Mouse (Mus musculus) mammary gland, adult 2 months (tissue): ENCODE measurements around the gene Trit1. TPM values are rescaled to one million over a fixed set of nuclear protein-coding genes. Genes with fewer than 3 reads are reported as not detected.

Experiments
- polyA plus RNA-seq: library from polyadenylated mRNA; depleted of rRNA; stranded (reverse); fragments of >200 nt; gene quantifications from 2 replicates; pipeline ENCODE4 v1.2.3, GENCODE M21; 2012; ENCODE audit warnings: low replicate concordance; rRNA removed

The Trit1 gene
- polyA plus RNA-seq: 7.5 and 9.3 TPM in 2 replicates

DNA sequence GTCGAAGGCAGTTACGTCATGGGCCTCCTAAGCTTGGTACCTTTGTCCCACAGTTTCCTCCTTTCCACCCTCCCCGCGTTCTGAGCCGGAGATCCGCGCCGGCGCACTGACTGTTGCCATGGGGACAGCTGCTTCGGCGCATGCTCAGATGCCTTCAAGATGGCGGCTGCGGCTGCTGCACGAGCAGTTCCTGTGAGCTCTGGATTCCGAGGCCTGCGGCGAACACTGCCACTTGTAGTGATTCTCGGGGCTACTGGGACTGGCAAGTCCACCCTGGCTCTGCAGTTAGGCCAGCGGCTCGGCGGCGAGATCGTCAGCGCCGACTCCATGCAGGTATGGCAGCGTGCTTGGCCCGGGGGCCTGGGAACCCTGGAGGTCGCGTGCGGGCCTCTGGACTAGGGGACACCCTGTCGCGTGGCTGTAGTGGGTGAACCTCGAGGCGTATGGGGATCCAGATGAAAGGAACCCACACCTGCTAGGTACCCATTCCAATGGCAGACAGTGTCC, at the start of gene Trit1:
TSS of gene Trit1 (plus strand) at position 147 of the 507 bp plus-strand sequence.

DNA sequence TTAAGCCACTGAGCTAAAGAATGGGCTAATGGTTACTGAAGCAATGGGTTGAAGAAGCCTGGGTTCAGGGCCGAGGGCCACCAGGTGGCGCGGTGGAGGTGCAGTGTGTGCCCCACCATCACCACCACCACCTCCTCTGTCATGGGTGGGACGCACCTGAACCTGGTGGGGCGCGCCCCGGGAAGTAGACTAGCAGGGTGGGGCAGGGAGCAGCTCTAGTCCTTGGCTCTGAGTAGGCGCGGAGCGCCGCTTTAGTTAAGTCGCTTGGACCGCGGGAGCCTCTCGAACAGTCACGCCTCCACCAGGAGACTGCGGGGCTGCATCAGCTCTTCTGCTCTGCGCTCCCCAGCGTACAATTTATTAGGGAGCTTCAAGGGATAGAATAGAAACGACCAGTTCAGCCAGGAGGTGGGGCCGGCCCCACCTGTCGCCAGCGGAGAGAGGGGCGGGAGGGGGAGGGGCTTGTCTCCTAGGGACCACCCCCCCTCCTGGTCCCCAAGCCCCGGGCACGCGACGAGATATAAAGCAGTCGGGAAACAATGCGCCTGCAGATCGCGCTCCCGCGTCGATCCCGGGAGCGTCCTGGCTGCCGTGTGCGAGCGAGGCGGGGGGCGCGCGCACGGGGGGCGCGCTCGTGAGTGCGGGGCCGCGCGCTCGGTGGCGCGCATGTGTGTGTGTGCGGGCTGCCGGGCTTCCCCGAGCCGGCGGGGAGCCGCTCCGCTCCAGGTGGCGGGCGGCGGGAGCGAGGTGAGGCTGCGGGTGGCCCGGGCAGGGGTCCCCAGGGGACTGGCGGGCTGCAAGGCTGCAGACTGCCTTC, 20.8 kb upstream of the Trit1 start, which contains the start of gene Mycl:
TSS of gene Mycl (plus strand) at position 249 of the 817 bp plus-strand sequence.

Other genes starting within 250 kb of the Trit1 start
- 27.0 and 57.1 TPM in 2 replicates for gene Ppt1, start 180.4 kb upstream of the Trit1 start, polyA plus RNA-seq
- 88.0 and 120 TPM in 2 replicates for gene Cap1, start 130.5 kb upstream of the Trit1 start, polyA plus RNA-seq
- 16.9 and 31.4 TPM in 2 replicates for gene Mfsd2a, start 55.4 kb upstream of the Trit1 start, polyA plus RNA-seq
- gene Mycl, start 20.9 kb upstream of the Trit1 start, polyA plus RNA-seq: 22.7 and 23.3 TPM in 2 replicates
- 0.31 and 0.50 TPM in 2 replicates for gene Bmp8b, start 88.6 kb downstream of the Trit1 start, polyA plus RNA-seq
- gene Oxct2b, start 99.7 kb downstream of the Trit1 start, polyA plus RNA-seq: 0.07 TPM in 1 of 2 replicates, not detected in the other
- 12.7 and 15.0 TPM in 2 replicates for gene Ppie, start 123.4 kb downstream of the Trit1 start, polyA plus RNA-seq
- gene Hpcal4, start 166.6 kb downstream of the Trit1 start, polyA plus RNA-seq: 0.27 and 0.92 TPM in 2 replicates
- 0.38 and 2.9 TPM in 2 replicates for gene Nt5c1a, start 184.9 kb downstream of the Trit1 start, polyA plus RNA-seq
- 5.7 and 7.5 TPM in 2 replicates for gene Heyl, start 217.0 kb downstream of the Trit1 start, polyA plus RNA-seq
- gene Pabpc4, start 245.8 kb downstream of the Trit1 start, polyA plus RNA-seq: 129 and 203 TPM in 2 replicates